Mouse (Mus musculus) left cerebral cortex, adult 9 months (tissue): ENCODE results near the gene Wdr45b.
"Not testable (repeated sequence)": the region's sequence is repeated elsewhere in the genome, so short reads cannot be mapped to it uniquely, and the experiment has no call there.

Source experiments
- DNase-seq, 2 experiments: peaks; one replicate each; pipeline ENCODE4 v3.0.0; 2022; ENCODE audit warnings: low spot score in 2 of 2

The Wdr45b gene

GRCm38 (mm10) chr11:121354091-121354707 lies at the start of gene Wdr45b:
Gene Wdr45b (minus strand): TSS chr11:121354445.
- DNase-seq = peak; percentile 92 to 98

- DNase-seq = no peak
These were observed 38.2 kb upstream of the Wdr45b start for GRCm38 (mm10) chr11:121392405-121392804.

GRCm38 (mm10) chr11:121390793-121391192 lies 36.5 kb upstream of the Wdr45b start:
- no peak for DNase-seq

GRCm38 (mm10) chr11:121388554-121388945 lies 34.3 kb upstream of the Wdr45b start:
- DNase-seq = no peak

GRCm38 (mm10) chr11:121387750-121388553 lies 33.7 kb upstream of the Wdr45b start, which contains the start of gene Rab40b:
Gene Rab40b (minus strand): TSS chr11:121388251.
- peak; percentile 96 to 97 for DNase-seq

GRCm38 (mm10) chr11:121380294-121380693 lies 26.0 kb upstream of the Wdr45b start:
- DNase-seq = no peak

- DNase-seq = no peak
These were observed 24.4 kb upstream of the Wdr45b start for GRCm38 (mm10) chr11:121378644-121379043.

- no peak for DNase-seq
These were observed 19.1 kb upstream of the Wdr45b start for GRCm38 (mm10) chr11:121373305-121373704.

GRCm38 (mm10) chr11:121370337-121370994 lies 16.2 kb upstream of the Wdr45b start:
- DNase-seq = no peak

GRCm38 (mm10) chr11:121369622-121370021 lies 15.4 kb upstream of the Wdr45b start:
- DNase-seq = no peak

GRCm38 (mm10) chr11:121368731-121369130 lies 14.5 kb upstream of the Wdr45b start:
- no peak for DNase-seq

- no peak for DNase-seq
These were observed 13.0 kb upstream of the Wdr45b start for GRCm38 (mm10) chr11:121367170-121367707.

- no peak for DNase-seq
These were observed 8.0 kb upstream of the Wdr45b start for GRCm38 (mm10) chr11:121362212-121362611.

GRCm38 (mm10) chr11:121353326-121354090 lies 737 bp downstream of the Wdr45b start:
- no peak for DNase-seq

- DNase-seq = not testable (repeated sequence)
These were observed 5.5 kb downstream of the Wdr45b start for GRCm38 (mm10) chr11:121348727-121349126.

- no peak for DNase-seq
These were observed 6.1 kb downstream of the Wdr45b start for GRCm38 (mm10) chr11:121348166-121348565.

GRCm38 (mm10) chr11:121347036-121347435 lies 7.2 kb downstream of the Wdr45b start:
- DNase-seq = no peak

GRCm38 (mm10) chr11:121342423-121342822 lies 11.8 kb downstream of the Wdr45b start:
- not testable (repeated sequence) for DNase-seq

GRCm38 (mm10) chr11:121340287-121340686 lies 14.0 kb downstream of the Wdr45b start:
- DNase-seq = no peak

GRCm38 (mm10) chr11:121339647-121340046 lies 14.6 kb downstream of the Wdr45b start:
- no peak for DNase-seq

GRCm38 (mm10) chr11:121331641-121332040 lies 22.6 kb downstream of the Wdr45b start:
- DNase-seq = no peak
